Mouse (Mus musculus): ENCODE data around the gene Plekhg3. TPM values are rescaled to one million over a fixed set of nuclear protein-coding genes. Genes with fewer than 3 reads are reported as not detected.

The Plekhg3 gene
- polyA plus RNA-seq, 1 experiment from 2014 or later = 1.0 TPM

DNA sequence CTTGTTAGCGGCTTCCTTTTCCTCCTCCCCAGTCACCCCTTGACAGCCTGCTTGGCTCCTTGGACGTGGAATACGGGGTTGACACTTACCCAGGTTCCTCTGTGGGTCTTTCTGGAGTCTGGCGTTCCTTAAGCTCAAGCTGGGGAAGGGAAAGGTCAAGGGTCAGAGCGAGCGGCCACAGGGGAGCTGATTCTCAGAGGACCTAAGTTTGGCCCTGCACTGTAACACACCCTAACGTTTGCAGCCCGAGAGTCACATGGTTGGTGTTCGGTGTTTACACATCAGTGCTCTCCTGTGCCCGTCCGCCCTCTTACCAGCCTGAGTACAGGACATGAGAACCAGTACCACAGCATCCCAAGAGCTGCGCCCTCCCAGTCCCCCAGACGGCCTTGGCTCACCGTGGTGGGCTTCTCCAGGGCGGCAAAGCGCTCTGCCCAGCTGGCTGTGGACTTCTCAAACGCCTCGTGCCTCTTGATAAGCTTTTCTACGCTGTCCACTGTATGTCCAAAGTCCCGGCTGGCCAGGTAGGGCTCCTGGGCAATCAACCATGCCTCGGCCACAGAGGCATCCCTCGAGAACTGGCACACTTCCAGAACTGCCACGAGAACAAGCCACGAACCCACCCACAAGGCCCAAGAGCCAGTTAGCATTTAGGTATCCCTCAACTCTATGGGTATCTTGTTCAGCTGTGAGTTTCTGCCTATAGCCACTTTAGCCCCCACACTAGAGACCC is 67.7 kb downstream of the Plekhg3 start:
- WGBS = 81% methylated on average over 24 of the region's 24 CpGs
- DNase-seq (ENCODE audit: low spot score) (no peak), ATAC-seq (replicated peaks; ENCODE audit: low FRiP score) (no peak)
- Histone ChIP-seq H3K9ac (ENCODE audit: low read length) (no peak overlapping the region), H3K9me3 (ENCODE audit: control insufficient read depth, low read length) (no peaks in the 10 kb centered on the region), H3K4me1 (replicated peaks; ENCODE audit: control insufficient read depth, insufficient read depth, low read length) (0 out of 2 replicates have a peak, but pooled peaks cover 2% of the 10 kb centered on the region), H3K27me3 (ENCODE audit: control insufficient read depth, insufficient read depth, low read length) (no peaks in the 10 kb centered on the region), H3K4me3 (ENCODE audit: low read depth, low read length) (no peak overlapping the region), H3K27ac (ENCODE audit: low read depth, low read length) (no peak overlapping the region), H3K4me2 (ENCODE audit: low read depth, low read length, severe bottlenecking) (no peak overlapping the region), H3K36me3 (ENCODE audit: control insufficient read depth, insufficient read depth, low read length) (no peaks in the 10 kb centered on the region)

DNA sequence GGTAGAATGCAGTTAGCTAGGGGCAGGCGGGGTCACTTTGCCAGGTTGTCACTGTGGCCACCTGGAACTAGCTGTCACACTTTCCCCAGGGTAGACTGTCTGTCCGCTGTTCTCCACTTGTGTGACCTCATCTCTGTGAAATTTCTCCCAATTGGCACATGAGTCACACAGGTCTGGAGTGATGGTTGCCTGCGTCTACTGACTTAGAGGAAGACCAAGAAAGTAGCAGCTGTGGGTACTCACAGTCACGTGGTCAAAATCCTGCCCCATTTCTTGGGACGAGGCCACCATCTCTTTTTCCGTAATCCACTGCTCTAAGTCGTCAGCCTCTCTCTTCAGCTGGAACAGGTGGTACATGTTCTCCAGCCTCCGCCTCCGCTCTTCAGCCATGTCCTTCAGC is 73.1 kb downstream of the Plekhg3 start:
- H3K27me3 ChIP-seq (ENCODE audit: control insufficient read depth, insufficient read depth, low read length) = no peaks in the 10 kb centered on the region
- ATAC-seq (replicated peaks; ENCODE audit: low FRiP score) = no peak
- 93% methylated on average over 9 of the region's 9 CpGs for WGBS
- H3K4me3 ChIP-seq (ENCODE audit: low read depth, low read length) = no peak overlapping the region
- DNase-seq (ENCODE audit: low spot score) = no peak
- no peaks in the 10 kb centered on the region for H3K9me3 ChIP-seq (ENCODE audit: control insufficient read depth, low read length)
- H3K9ac ChIP-seq (ENCODE audit: low read length) = no peak overlapping the region
- no peak overlapping the region for H3K27ac ChIP-seq (ENCODE audit: low read depth, low read length)
- H3K4me2 ChIP-seq (ENCODE audit: low read depth, low read length, severe bottlenecking) = no peak overlapping the region
- no peaks in the 10 kb centered on the region for H3K4me1 ChIP-seq (replicated peaks; ENCODE audit: control insufficient read depth, insufficient read depth, low read length)
- H3K36me3 ChIP-seq (ENCODE audit: control insufficient read depth, insufficient read depth, low read length) = no peaks in the 10 kb centered on the region

DNA sequence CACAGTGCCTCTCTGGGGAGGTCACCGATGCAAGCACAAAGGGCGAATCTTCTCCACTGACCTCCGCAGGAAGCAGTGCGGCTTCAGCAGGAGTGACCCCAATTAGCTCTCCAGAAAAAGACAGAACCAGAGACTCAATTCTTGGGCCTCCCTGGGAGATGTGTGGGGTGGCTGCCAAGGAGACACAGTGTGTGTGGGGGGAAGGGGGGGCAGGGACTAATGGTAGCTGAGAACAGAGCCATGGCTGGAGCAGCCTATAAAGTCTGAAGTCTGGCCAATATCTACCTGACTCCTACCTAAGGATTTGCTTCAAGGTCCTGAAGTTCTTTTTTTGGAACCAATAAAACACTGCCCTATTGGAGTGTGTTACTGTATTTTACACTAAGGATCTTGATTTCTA is 73.9 kb downstream of the Plekhg3 start:
- H3K27ac ChIP-seq (ENCODE audit: low read depth, low read length) = no peak overlapping the region
- ATAC-seq (replicated peaks; ENCODE audit: low FRiP score) (no peak), DNase-seq (ENCODE audit: low spot score) (no peak)
- H3K9me3 ChIP-seq (ENCODE audit: control insufficient read depth, low read length) = no peaks in the 10 kb centered on the region
- H3K36me3 ChIP-seq (ENCODE audit: control insufficient read depth, insufficient read depth, low read length) = no peaks in the 10 kb centered on the region
- no peaks in the 10 kb centered on the region for H3K4me1 ChIP-seq (replicated peaks; ENCODE audit: control insufficient read depth, insufficient read depth, low read length)
- no peaks in the 10 kb centered on the region for H3K27me3 ChIP-seq (ENCODE audit: control insufficient read depth, insufficient read depth, low read length)
- WGBS = 51% methylated on average over 4 of the region's 4 CpGs
- H3K4me3 ChIP-seq (ENCODE audit: low read depth, low read length) = no peak overlapping the region
- no peak overlapping the region for H3K9ac ChIP-seq (ENCODE audit: low read length)
- no peak overlapping the region for H3K4me2 ChIP-seq (ENCODE audit: low read depth, low read length, severe bottlenecking)

DNA sequence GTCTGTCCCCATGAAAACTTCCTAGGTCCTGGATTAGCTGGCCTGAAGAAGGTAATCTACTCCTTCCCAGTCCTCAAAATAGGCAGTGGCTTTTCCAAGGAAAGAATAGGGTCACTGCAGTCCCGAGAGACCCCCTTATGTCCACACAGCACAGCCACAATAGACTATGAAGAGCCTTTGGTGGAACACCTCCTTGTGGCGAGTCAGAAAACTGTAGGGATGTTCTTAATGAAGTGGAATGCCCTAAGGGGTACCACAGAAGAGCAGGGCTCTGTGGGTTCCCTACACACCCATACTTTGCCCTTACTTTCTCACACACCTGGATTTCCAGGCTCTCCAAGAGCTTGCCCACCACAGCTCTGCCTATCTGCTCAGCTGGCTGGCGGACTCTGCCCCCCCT is 75.1 kb downstream of the Plekhg3 start:
- no peak for ATAC-seq (replicated peaks; ENCODE audit: low FRiP score)
- H3K9ac ChIP-seq (ENCODE audit: low read length) = no peak overlapping the region
- WGBS = 49% methylated on average over 3 of the region's 3 CpGs
- H3K27ac ChIP-seq (ENCODE audit: low read depth, low read length) = no peak overlapping the region
- H3K36me3 ChIP-seq (ENCODE audit: control insufficient read depth, insufficient read depth, low read length) = no peaks in the 10 kb centered on the region
- no peaks in the 10 kb centered on the region for H3K4me1 ChIP-seq (replicated peaks; ENCODE audit: control insufficient read depth, insufficient read depth, low read length)
- H3K4me2 ChIP-seq (ENCODE audit: low read depth, low read length, severe bottlenecking) = no peak overlapping the region
- no peaks in the 10 kb centered on the region for H3K9me3 ChIP-seq (ENCODE audit: control insufficient read depth, low read length)
- no peak overlapping the region for H3K4me3 ChIP-seq (ENCODE audit: low read depth, low read length)
- no peak for DNase-seq (ENCODE audit: low spot score)
- H3K27me3 ChIP-seq (ENCODE audit: control insufficient read depth, insufficient read depth, low read length) = no peaks in the 10 kb centered on the region

DNA sequence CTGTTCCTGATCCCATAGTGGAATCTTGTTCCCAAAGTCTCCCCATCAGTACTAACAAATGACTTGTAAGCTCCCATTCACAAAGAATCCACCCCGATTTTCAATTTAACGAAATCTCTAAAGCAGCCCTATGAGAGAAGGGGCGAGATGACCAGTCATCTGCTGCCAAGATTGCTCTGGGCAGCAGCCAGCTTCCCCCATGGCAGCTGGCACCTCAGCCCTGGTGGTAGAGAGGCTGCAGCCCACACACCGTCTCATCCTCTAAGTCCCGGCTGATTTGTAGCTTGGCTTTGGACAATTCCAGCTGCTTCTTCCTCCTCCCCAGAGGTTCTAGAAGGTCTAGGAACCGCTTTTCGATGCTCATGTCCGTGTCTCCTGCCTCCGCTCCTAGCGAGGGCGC is 77.5 kb downstream of the Plekhg3 start:
- H3K4me2 ChIP-seq (ENCODE audit: low read depth, low read length, severe bottlenecking) = no peak overlapping the region
- no peaks in the 10 kb centered on the region for H3K36me3 ChIP-seq (ENCODE audit: control insufficient read depth, insufficient read depth, low read length)
- no peak overlapping the region for H3K4me3 ChIP-seq (ENCODE audit: low read depth, low read length)
- 94% methylated on average over 11 of the region's 11 CpGs for WGBS
- DNase-seq (ENCODE audit: low spot score) = no peak
- no peak overlapping the region for H3K27ac ChIP-seq (ENCODE audit: low read depth, low read length)
- no peaks in the 10 kb centered on the region for H3K9me3 ChIP-seq (ENCODE audit: control insufficient read depth, low read length)
- ATAC-seq (replicated peaks; ENCODE audit: low FRiP score) = no peak
- no peaks in the 10 kb centered on the region for H3K27me3 ChIP-seq (ENCODE audit: control insufficient read depth, insufficient read depth, low read length)
- H3K4me1 ChIP-seq (replicated peaks; ENCODE audit: control insufficient read depth, insufficient read depth, low read length) = no peaks in the 10 kb centered on the region
- H3K9ac ChIP-seq (ENCODE audit: low read length) = no peak overlapping the region

DNA sequence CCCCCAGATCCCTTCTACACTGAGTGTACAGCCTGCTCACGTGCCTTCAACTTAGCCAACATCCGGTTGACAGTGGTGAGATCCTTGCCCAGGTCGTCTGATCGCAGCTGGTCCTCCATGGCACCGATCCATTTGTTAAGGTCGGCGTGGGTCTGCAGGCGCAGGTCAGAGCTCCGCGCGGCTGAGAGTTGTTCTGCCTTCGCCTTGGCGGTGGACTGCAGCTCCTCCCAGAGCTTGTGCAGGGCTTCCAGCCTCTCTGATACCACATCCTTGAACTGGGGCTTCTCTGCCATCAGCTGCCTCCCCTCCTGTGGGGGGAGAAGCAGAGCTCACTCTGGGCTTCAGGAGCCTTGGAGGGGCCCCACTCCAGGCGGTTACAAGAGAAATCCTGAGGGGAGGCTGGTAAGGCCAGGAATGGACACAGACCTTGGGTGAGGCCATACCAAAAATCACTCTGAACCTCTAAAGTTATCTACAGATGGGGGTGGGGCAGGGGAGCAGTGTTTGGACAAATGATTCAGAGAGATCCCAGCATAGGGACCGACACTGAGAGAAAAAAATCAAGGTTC is 78.4 kb downstream of the Plekhg3 start:
- Histone ChIP-seq H3K36me3 (ENCODE audit: control insufficient read depth, insufficient read depth, low read length) (no peaks in the 10 kb centered on the region), H3K27ac (ENCODE audit: low read depth, low read length) (no peak overlapping the region), H3K4me1 (replicated peaks; ENCODE audit: control insufficient read depth, insufficient read depth, low read length) (no peaks in the 10 kb centered on the region), H3K9me3 (ENCODE audit: control insufficient read depth, low read length) (no peaks in the 10 kb centered on the region), H3K9ac (ENCODE audit: low read length) (no peak overlapping the region), H3K4me3 (ENCODE audit: low read depth, low read length) (no peak overlapping the region), H3K27me3 (ENCODE audit: control insufficient read depth, insufficient read depth, low read length) (no peaks in the 10 kb centered on the region), H3K4me2 (ENCODE audit: low read depth, low read length, severe bottlenecking) (no peak overlapping the region)
- DNase-seq (ENCODE audit: low spot score) (no peak), ATAC-seq (replicated peaks; ENCODE audit: low FRiP score) (no peak)
- WGBS = 83% methylated on average over 15 of the region's 15 CpGs

DNA sequence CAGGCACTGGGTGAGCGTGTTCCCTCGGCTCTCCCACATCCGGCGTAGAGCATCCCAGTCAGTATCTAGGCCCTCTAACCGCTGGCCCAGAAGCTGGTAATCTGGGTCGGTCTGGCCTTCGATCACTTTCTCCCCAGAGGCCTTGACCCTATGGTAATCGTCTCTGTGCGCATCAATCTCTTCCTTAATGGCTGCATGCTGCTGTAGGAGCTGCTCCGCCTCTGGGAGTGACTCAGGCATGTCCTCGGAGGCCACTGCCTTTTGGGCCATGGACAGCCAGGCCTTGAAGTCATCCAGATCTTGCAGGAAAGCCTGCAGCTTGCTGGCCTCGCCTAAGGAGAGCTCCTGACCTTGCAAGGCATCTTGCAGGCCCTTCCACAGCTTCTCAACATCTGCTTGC is 81.9 kb downstream of the Plekhg3 start:
- no peak for ATAC-seq (replicated peaks; ENCODE audit: low FRiP score)
- Histone ChIP-seq H3K4me2 (ENCODE audit: low read depth, low read length, severe bottlenecking) (no peak overlapping the region), H3K4me1 (replicated peaks; ENCODE audit: control insufficient read depth, insufficient read depth, low read length) (no peaks in the 10 kb centered on the region), H3K9me3 (ENCODE audit: control insufficient read depth, low read length) (no peaks in the 10 kb centered on the region), H3K27me3 (ENCODE audit: control insufficient read depth, insufficient read depth, low read length) (no peaks in the 10 kb centered on the region), H3K27ac (ENCODE audit: low read depth, low read length) (no peak overlapping the region), H3K4me3 (ENCODE audit: low read depth, low read length) (no peak overlapping the region), H3K36me3 (ENCODE audit: control insufficient read depth, insufficient read depth, low read length) (no peaks in the 10 kb centered on the region), H3K9ac (ENCODE audit: low read length) (no peak overlapping the region)
- DNase-seq (ENCODE audit: low spot score) = no peak
- 91% methylated on average over 12 of the region's 12 CpGs for WGBS

DNA sequence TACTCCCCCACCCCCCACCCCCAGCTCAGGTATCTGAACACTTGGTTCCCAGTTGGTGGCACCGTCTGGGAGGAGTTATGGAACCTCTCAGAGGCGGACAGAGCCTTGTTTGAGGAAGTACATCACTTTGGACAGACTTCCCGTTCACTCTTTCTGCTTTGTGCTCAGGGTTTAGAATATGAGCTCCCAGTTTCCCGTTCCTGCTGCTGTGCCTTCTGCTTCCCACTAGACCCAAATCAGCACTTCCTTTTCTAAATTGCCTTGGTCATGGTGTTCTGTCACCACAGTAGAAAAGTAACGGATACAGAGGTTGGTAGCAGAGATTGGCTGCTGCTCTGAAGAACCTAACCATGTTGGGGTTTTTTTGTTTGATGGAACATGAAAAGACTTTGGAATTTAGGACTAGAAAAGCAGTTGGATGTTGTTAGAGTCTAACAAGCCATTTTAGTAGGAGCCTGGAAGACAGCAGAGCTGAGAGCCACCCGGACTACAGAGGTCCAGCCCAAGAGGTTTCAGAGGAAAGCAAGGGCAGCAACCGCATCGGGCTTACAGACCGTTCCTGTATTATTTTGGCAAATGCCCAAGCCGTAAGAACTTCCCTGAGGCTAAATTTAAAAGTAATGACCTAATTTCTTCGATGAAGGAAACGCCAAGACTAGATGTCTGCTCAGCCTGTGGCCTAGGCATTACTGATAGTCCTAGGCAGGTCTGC is 84.3 kb downstream of the Plekhg3 start:
- no peak for ATAC-seq (replicated peaks; ENCODE audit: low FRiP score)
- no peak overlapping the region for H3K9ac ChIP-seq (ENCODE audit: low read length)
- H3K36me3 ChIP-seq (ENCODE audit: control insufficient read depth, insufficient read depth, low read length) = no peaks in the 10 kb centered on the region
- no peak overlapping the region for H3K27ac ChIP-seq (ENCODE audit: low read depth, low read length)
- no peak for DNase-seq (ENCODE audit: low spot score)
- H3K9me3 ChIP-seq (ENCODE audit: control insufficient read depth, low read length) = no peaks in the 10 kb centered on the region
- WGBS = 76% methylated on average over 12 of the region's 12 CpGs
- no peak overlapping the region for H3K4me3 ChIP-seq (ENCODE audit: low read depth, low read length)
- H3K4me1 ChIP-seq (replicated peaks; ENCODE audit: control insufficient read depth, insufficient read depth, low read length) = no peaks in the 10 kb centered on the region; the same call in 1 of the 2 replicates
- no peak overlapping the region for H3K4me2 ChIP-seq (ENCODE audit: low read depth, low read length, severe bottlenecking)
- H3K27me3 ChIP-seq (ENCODE audit: control insufficient read depth, insufficient read depth, low read length) = no peaks in the 10 kb centered on the region
